Mouse (Mus musculus): ENCODE measurements around the gene Mypop. TPM values are rescaled to one million over a fixed set of nuclear protein-coding genes. Genes with fewer than 3 reads are reported as not detected.

Mypop gene
- polyA plus RNA-seq (2014; fragmentation: Nextera tagmentation; extraction: Ambion mirVana): 3.7 and 4.8 TPM in 2 replicates

DNA sequence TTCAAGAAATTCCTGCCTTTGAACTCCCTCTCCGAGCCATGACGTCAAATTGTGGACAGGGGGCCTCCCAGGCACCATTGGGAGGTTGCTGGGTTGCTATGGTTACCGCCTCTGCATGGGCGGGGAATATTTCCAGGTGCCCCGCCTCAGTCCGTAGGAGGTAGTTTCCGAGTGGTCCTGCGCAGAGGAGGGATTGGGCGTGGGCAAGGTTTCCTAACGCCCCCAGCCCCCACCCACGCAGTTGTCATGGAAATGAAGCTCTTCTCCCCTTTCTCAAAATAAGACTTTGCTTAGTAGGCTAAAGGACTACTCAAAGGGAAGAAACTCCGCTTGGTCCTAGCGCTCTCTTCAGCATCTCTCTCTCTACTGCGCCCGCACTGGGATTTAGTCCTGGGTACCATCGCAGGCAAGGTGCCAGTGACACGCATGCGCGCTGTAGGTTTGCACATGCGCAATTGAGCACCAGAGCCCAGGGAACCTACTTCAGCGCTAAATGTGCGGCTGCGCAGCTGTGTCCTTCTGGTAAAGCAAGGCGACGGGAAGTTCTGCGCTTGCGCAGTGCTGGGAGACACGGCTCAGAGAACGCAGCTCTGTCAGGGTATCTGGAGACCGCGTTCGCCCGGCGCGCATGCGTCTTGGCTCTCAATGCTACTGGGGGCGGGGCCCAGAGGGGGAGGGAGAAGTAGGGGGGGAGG, at the start of gene Mypop:
Gene Mypop, plus strand, starts transcription at position 645 of the 695 bp plus-strand sequence.
- no peaks in the 10 kb centered on the region for H3K36me3 ChIP-seq (ENCODE audit: insufficient read depth)
- no peaks in the 10 kb centered on the region for H3K4me1 ChIP-seq (ENCODE audit: insufficient read depth)
- H3K4me2 ChIP-seq: peak within 1 kb of the TSS; percentile 72
- WGBS: under 1% methylated on average over 37 of the region's 37 CpGs
- TF ChIP-seq CTCF (IDR thresholded peaks at IDR 0.05; ENCODE audit: low read depth): no peak
- peak; percentile 94 for ATAC-seq (ENCODE audit: insufficient read depth)
- DNase-seq: peak; percentile 100
- H3K4me3 ChIP-seq (ENCODE audit: low read depth, low read length): peak within 1 kb of the TSS; percentile 52
- no peaks in the 10 kb centered on the region for H3K9me3 ChIP-seq (ENCODE audit: low read depth, low read length)
- H3K27me3 ChIP-seq (ENCODE audit: insufficient read depth, low read length): peaks cover 19% of the 10 kb centered on the region
- H3K9ac ChIP-seq: peak within 1 kb of the TSS; percentile 57
- no peak within 1 kb of the TSS; the same call in 1 of the 2 replicates for H3K27ac ChIP-seq (ENCODE audit: low read depth)

DNA sequence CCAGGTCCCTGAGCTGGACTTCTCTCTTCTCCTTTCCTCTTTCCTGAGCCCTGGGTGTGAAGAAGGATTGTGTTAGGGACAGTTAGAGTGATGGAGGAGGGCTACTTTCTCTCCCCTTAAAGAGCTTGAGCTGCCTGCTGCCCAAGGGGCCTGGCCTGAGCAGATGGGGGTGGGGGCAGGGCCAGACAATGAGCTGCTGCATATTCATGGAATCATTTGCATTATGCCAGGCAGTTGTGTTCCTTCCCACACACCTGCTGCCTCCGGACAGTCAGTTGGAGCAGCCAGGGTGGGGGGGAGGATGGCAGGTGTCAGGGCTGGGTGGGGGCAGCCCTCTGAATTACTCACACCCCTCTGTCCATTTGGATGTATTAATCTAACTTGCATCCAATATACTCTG, 48.7 kb upstream of the Mypop start:
- no peak overlapping the region for H3K27ac ChIP-seq (ENCODE audit: low read depth)
- no peak overlapping the region for H3K4me2 ChIP-seq
- DNase-seq (no peak), ATAC-seq (ENCODE audit: insufficient read depth) (no peak)
- H3K4me3 ChIP-seq (ENCODE audit: low read depth, low read length): no peak overlapping the region
- no peaks in the 10 kb centered on the region for H3K27me3 ChIP-seq (ENCODE audit: insufficient read depth, low read length)
- 27% methylated on average over 1 of the region's 1 CpGs for WGBS
- TF ChIP-seq CTCF (IDR thresholded peaks at IDR 0.05; ENCODE audit: low read depth): no peak
- H3K4me1 ChIP-seq (ENCODE audit: insufficient read depth): no peaks in the 10 kb centered on the region
- no peaks in the 10 kb centered on the region for H3K36me3 ChIP-seq (ENCODE audit: insufficient read depth)
- no peaks in the 10 kb centered on the region for H3K9me3 ChIP-seq (ENCODE audit: low read depth, low read length)
- H3K9ac ChIP-seq: no peak overlapping the region

DNA sequence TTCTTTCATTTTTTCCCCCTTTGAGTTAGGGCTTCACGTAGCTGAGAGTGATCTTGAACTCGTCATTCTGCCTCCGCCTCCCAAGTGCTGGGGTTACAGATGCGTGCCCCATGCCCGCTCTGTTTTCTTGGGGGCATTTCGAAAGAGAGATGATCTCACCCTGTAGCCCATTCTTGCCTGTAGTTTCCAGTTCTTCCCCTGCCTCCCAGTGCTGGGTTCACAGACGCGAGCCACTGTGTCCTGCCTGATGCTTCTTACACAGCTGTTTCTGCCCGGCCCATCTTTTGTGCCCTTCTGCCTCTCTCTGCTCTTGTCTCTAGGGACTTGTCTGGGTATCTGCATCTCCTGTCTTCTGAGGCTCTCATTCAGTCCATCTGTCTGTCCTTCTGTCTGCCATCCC, 48.2 kb upstream of the Mypop start:
- WGBS: 60% methylated on average over 9 of the region's 9 CpGs
- Histone ChIP-seq H3K4me3 (ENCODE audit: low read depth, low read length) (no peak overlapping the region), H3K4me1 (ENCODE audit: insufficient read depth) (no peaks in the 10 kb centered on the region), H3K4me2 (no peak overlapping the region), H3K27me3 (ENCODE audit: insufficient read depth, low read length) (no peaks in the 10 kb centered on the region), H3K9me3 (ENCODE audit: low read depth, low read length) (no peaks in the 10 kb centered on the region), H3K36me3 (ENCODE audit: insufficient read depth) (no peaks in the 10 kb centered on the region), H3K27ac (ENCODE audit: low read depth) (no peak overlapping the region), H3K9ac (no peak overlapping the region)
- no peak for TF ChIP-seq CTCF (IDR thresholded peaks at IDR 0.05; ENCODE audit: low read depth)
- DNase-seq (no peak), ATAC-seq (ENCODE audit: insufficient read depth) (no peak)

DNA sequence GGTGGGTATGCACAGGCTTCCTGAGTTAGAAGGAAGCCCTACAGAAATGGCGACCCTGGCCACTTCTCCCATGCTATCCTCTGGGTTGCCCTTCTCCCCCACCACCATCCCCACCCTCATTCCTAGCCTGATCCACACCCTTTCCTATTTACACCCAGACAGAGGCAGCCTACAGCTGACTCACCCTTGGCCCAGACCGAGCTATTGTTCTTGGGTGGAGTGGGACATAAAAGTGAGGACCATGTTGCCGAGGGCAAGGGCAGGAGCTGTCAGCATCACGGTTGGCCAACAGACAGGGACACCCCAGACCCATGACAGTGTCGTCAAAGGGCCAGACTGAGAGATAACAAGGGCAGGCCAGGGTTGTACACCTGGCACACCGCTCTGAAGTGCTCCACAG, 42.9 kb upstream of the Mypop start:
- no peak overlapping the region for H3K9ac ChIP-seq
- 60% methylated on average over 6 of the region's 6 CpGs for WGBS
- no peak overlapping the region for H3K4me2 ChIP-seq
- peak overlapping the region; percentile 9; the same call in 1 of the 2 replicates for H3K27ac ChIP-seq (ENCODE audit: low read depth)
- TF ChIP-seq CTCF (IDR thresholded peaks at IDR 0.05; ENCODE audit: low read depth): no peak
- DNase-seq: no peak
- peak; percentile 63; the same call in 1 of the 2 replicates for ATAC-seq (ENCODE audit: insufficient read depth)
- no peaks in the 10 kb centered on the region for H3K4me1 ChIP-seq (ENCODE audit: insufficient read depth)
- no peak overlapping the region for H3K4me3 ChIP-seq (ENCODE audit: low read depth, low read length)
- no peaks in the 10 kb centered on the region for H3K36me3 ChIP-seq (ENCODE audit: insufficient read depth)
- no peaks in the 10 kb centered on the region for H3K9me3 ChIP-seq (ENCODE audit: low read depth, low read length)
- no peaks in the 10 kb centered on the region for H3K27me3 ChIP-seq (ENCODE audit: insufficient read depth, low read length)

DNA sequence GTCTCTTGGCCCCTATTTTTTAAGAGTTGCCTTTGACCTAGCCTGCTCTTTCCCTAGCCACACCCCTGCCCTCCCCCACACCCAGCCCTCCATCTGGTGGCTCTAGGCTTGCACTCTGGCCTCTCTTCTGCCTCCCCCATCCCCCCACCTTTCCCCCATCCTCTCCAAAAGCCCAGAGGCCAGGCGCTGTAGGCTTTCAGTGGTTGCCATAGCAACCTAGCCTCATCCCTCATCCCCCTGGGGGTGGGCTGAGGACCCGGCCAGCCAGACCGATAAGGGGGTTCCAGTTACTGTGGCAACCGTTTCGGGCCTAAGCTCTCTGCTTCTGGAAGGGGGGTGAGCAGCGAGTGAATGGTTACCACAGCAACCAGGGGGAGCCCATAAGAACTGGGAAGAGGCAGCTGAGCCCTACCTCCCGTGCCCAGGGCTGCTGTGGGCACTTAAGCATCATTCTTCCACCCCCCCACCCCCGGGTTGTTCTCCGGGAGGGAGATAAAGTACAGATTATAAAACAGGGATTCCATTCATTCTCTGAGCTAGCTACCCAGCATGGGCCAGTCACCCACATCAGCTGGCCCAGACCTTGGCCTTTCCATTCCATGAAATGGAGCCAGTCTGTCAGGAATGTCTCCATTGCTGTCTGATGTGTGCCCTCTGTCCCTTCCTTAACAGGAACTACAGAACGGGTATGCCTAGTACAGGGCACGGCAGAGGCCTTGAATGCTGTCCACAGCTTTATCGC, 41.1 kb upstream of the Mypop start:
- no peak for DNase-seq
- Histone ChIP-seq H3K27ac (ENCODE audit: low read depth) (no peak overlapping the region), H3K4me1 (ENCODE audit: insufficient read depth) (no peaks in the 10 kb centered on the region), H3K9ac (no peak overlapping the region), H3K9me3 (ENCODE audit: low read depth, low read length) (no peaks in the 10 kb centered on the region), H3K4me2 (no peak overlapping the region), H3K27me3 (ENCODE audit: insufficient read depth, low read length) (no peaks in the 10 kb centered on the region), H3K36me3 (ENCODE audit: insufficient read depth) (no peaks in the 10 kb centered on the region), H3K4me3 (ENCODE audit: low read depth, low read length) (no peak overlapping the region)
- ATAC-seq (ENCODE audit: insufficient read depth): no peak
- no peak for TF ChIP-seq CTCF (IDR thresholded peaks at IDR 0.05; ENCODE audit: low read depth)
- 29% methylated on average over 12 of the region's 12 CpGs for WGBS

DNA sequence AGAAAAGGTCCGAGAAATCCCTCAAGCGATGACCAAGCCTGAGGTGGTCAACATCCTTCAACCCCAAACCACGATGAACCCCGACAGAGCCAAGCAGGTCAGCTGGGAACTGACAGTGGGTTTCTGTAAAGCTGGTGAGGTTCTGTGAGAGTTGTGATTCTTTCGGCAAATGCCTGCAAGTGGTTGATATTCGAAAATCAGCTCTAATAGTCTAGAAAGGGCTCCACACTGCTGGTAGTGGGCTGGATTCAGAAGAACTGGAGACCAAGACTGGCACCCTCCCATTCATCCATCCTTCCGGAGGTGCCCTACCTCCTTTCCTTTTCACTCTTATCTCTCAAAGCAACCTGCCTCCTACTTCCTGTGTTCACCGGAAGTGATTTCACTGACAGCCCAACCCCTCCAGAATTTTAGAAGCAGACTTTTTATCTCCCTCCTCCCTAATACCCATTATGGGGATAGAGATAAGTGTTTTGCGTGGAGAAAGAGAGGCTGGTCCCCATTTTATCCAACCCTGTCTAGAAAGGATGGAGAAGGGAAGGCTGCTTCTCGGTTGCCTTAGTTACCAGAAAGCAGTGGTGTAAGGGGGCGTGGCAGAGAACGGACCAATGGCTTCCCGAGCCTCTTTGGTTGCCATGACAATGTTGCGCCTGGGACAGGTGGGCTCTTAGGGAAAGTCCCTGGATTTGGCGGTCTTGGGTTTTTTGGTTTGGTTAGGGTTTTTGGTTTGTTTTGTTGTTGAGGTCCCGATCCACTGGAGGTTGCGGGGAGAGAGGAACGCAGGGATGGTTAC, 40.3 kb upstream of the Mypop start:
- 25% methylated on average over 18 of the region's 18 CpGs for WGBS
- no peaks in the 10 kb centered on the region for H3K36me3 ChIP-seq (ENCODE audit: insufficient read depth)
- no peak for TF ChIP-seq CTCF (IDR thresholded peaks at IDR 0.05; ENCODE audit: low read depth)
- no peak overlapping the region for H3K9ac ChIP-seq
- H3K27ac ChIP-seq (ENCODE audit: low read depth): no peak overlapping the region
- no peak for ATAC-seq (ENCODE audit: insufficient read depth)
- no peak overlapping the region for H3K4me3 ChIP-seq (ENCODE audit: low read depth, low read length)
- H3K27me3 ChIP-seq (ENCODE audit: insufficient read depth, low read length): no peaks in the 10 kb centered on the region
- no peak for DNase-seq
- no peak overlapping the region for H3K4me2 ChIP-seq
- no peaks in the 10 kb centered on the region for H3K9me3 ChIP-seq (ENCODE audit: low read depth, low read length)
- H3K4me1 ChIP-seq (ENCODE audit: insufficient read depth): no peaks in the 10 kb centered on the region

Data from lung, embryonic 14.5 days (tissue).